Mouse (Mus musculus): ENCODE measurements around the gene Bckdha. TPM values are rescaled to one million over a fixed set of nuclear protein-coding genes. Genes with fewer than 3 reads are reported as not detected.

Gene Bckdha
- polyA plus RNA-seq, 2 experiments, result 17.3 to 20.1 TPM

DNA sequence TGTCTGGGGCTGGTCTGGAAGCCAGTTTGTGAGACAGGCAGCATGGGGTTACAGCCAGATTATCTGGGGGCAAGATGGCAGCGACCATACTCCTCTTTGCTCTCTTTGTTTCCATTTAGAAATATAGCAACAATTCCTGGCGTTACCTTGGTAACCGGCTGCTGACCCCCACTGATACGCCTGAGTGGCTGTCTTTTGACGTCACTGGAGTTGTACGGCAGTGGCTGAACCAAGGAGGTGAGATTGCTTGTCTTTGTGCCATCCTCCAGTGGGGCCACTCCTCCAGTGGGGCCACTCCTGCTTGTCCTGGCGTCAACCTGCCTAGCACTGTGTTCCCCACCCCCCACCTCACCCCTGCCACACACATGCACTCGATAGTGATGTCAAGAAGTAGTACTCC is 35.3 kb upstream of the Bckdha start:
- TF ChIP-seq EP300 (IDR thresholded peaks at IDR 0.05; ENCODE audit: low read depth) (no peak), CTCF (IDR thresholded peaks at IDR 0.05; ENCODE audit: low read depth) (no peak)
- WGBS (ENCODE audit: insufficient replicate concordance), result 72% methylated on average over 8 of the region's 8 CpGs

DNA sequence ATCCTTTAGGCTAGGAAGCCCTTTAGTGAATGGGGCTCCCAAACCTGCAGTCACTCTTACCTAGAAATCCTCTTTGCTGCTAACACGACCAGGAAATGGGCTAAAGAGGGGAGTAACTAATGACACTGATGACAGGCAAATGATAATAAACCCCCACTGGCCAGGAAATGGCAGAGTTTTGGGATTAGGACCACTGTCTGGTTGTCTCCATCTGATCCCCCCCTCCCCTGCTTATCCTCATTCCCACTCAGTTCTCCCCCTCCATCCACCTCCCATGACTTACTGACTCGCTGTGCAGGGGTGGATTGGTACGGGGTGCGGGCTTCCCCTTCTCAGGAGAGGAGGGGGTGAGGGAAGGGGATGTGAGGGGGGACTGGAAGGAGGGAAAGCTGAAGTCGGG is 31.3 kb upstream of the Bckdha start:
- peak overlapping the region; percentile 75 for H3K27ac ChIP-seq
- WGBS (ENCODE audit: insufficient replicate concordance), result 19% methylated on average over 5 of the region's 5 CpGs

More for the DNA sequence above, 35.3 kb upstream of the Bckdha start:
- H3K27ac ChIP-seq, result no peak overlapping the region
- no peak overlapping the region for H3K4me3 ChIP-seq (ENCODE audit: insufficient read depth in 1 of 2, low read depth in 2 of 2, low read length in 2 of 2)
- H3K4me2 ChIP-seq (ENCODE audit: low read depth), result no peak overlapping the region
- H3K36me3 ChIP-seq (replicated peaks; ENCODE audit: control insufficient read depth, insufficient read depth, low read depth), result peaks cover 22% of the 10 kb centered on the region
- ATAC-seq (ENCODE audit: insufficient read depth) (no peak), DNase-seq (ENCODE audit: low read depth in 3 of 3, low spot score in 3 of 3) (no peak)
- peaks cover 10 to 20% of the 10 kb centered on the region in 2 experiments for H3K4me1 ChIP-seq (replicated peaks; ENCODE audit: control insufficient read depth in 2 of 2, insufficient read depth in 2 of 2, low read length in 1 of 2)
- H3K9me3 ChIP-seq (ENCODE audit: control insufficient read depth, low read length), result no peaks in the 10 kb centered on the region
- no peak overlapping the region for H3K9ac ChIP-seq (replicated peaks)
- no peaks in the 10 kb centered on the region for H3K27me3 ChIP-seq (ENCODE audit: control insufficient read depth, insufficient read depth, low read length)

DNA sequence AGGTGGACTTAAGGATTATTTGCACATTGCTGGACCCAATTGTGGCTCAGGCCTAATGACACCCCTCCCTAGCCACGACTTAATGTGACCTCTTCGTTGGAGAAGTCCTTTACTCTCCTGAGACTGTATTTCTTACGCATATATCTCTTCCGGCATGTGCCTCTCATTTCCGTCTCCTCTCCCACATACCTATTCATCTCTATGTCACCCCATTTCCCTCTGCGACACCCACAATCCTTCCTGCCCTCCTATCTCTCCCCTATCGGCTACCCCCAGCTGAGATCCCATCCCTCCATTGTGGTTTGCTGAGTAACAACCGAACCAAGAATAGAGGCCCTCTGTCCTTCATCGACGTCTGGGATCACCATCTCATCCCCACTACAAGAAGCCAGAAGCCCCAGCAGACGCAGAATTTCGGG is 30.8 kb upstream of the Bckdha start:
- peaks cover 7% of the 10 kb centered on the region for H3K36me3 ChIP-seq (replicated peaks; ENCODE audit: control insufficient read depth, insufficient read depth, low read depth)
- H3K9me3 ChIP-seq (ENCODE audit: control insufficient read depth, low read length), result no peaks in the 10 kb centered on the region
- H3K27me3 ChIP-seq (ENCODE audit: control insufficient read depth, insufficient read depth, low read length), result no peaks in the 10 kb centered on the region
- peak overlapping the region; percentile 75 for H3K27ac ChIP-seq
- peak overlapping the region; percentile 81 for H3K9ac ChIP-seq (replicated peaks)
- peak overlapping the region; percentile 63 to 94 for H3K4me3 ChIP-seq (ENCODE audit: insufficient read depth in 1 of 2, low read depth in 2 of 2, low read length in 2 of 2)
- H3K4me1 ChIP-seq (replicated peaks; ENCODE audit: control insufficient read depth in 2 of 2, insufficient read depth in 2 of 2, low read length in 1 of 2), result peaks cover 19 to 31% of the 10 kb centered on the region in 2 experiments
- DNase-seq (ENCODE audit: low read depth in 3 of 3, low spot score in 3 of 3), result peak in 1 of 3 experiments; percentile 54
- TF ChIP-seq EP300 (IDR thresholded peaks at IDR 0.05; ENCODE audit: low read depth) (peak; percentile 22; the same call in 1 of the 2 replicates), CTCF (IDR thresholded peaks at IDR 0.05; ENCODE audit: low read depth) (no peak)
- ATAC-seq (ENCODE audit: insufficient read depth), result peak; percentile 42
- H3K4me2 ChIP-seq (ENCODE audit: low read depth), result peak overlapping the region; percentile 98
- WGBS (ENCODE audit: insufficient replicate concordance), result 2% methylated on average over 12 of the region's 12 CpGs

More for the DNA sequence above, 31.3 kb upstream of the Bckdha start:
- no peaks in the 10 kb centered on the region for H3K27me3 ChIP-seq (ENCODE audit: control insufficient read depth, insufficient read depth, low read length)
- peak overlapping the region; percentile 98 for H3K4me2 ChIP-seq (ENCODE audit: low read depth)
- TF ChIP-seq EP300 (IDR thresholded peaks at IDR 0.05; ENCODE audit: low read depth) (no peak), CTCF (IDR thresholded peaks at IDR 0.05; ENCODE audit: low read depth) (no peak)
- H3K9ac ChIP-seq (replicated peaks), result peak overlapping the region; percentile 81
- H3K4me1 ChIP-seq (replicated peaks; ENCODE audit: control insufficient read depth in 2 of 2, insufficient read depth in 2 of 2, low read length in 1 of 2), result peaks cover 19 to 28% of the 10 kb centered on the region in 2 experiments
- no peak for DNase-seq (ENCODE audit: low read depth in 3 of 3, low spot score in 3 of 3)
- ATAC-seq (ENCODE audit: insufficient read depth), result no peak
- H3K4me3 ChIP-seq (ENCODE audit: insufficient read depth in 1 of 2, low read depth in 2 of 2, low read length in 2 of 2), result peak overlapping the region; percentile 63 to 94
- H3K36me3 ChIP-seq (replicated peaks; ENCODE audit: control insufficient read depth, insufficient read depth, low read depth), result peaks cover 7% of the 10 kb centered on the region
- no peaks in the 10 kb centered on the region for H3K9me3 ChIP-seq (ENCODE audit: control insufficient read depth, low read length)

DNA sequence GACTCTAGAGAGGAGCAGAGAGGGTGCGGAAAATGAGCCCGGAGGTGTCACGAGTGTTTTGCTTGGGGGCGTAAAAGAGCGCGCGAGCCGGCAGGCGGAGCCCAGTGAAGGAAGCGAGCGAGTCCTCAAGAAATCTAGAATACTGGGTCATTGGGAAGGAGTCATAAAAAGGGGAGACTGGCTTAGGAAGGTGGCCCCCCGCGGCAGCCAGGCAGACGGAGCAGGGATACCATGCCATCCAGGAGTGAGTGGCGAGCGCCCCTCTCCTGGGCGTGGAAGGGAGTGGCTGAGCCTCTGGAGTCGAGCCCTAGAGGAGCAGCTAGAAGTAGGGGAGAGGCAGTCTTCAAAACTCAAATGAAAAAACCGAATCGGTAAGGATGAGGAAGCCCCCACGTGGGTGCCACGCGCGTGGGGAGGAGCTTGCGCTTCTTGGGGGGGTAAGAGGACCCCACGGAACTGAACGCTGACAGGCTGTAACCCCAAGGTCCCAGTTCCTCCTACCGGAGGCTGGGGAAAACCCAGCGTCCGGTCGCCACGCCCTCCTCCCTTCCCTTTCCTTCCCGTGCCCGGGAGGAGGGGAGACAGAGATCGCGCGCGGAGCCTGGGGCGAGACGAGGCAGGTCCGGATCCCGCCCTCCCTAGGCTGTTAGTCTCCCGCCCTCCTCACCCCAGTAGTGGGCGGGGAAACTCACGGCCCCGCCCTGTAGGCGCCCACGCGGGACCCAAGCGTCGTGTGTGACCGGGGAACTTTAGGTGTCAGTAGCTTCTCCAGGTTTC is 30.2 kb upstream of the Bckdha start:
- peak; percentile 72 to 89 (median 72) for DNase-seq (ENCODE audit: low read depth in 3 of 3, low spot score in 3 of 3)
- H3K4me2 ChIP-seq (ENCODE audit: low read depth), result peak overlapping the region; percentile 98
- TF ChIP-seq CTCF (IDR thresholded peaks at IDR 0.05; ENCODE audit: low read depth) (peak; percentile 37; the same call in 1 of the 2 replicates), EP300 (IDR thresholded peaks at IDR 0.05; ENCODE audit: low read depth) (no peak)
- peak overlapping the region; percentile 81 for H3K9ac ChIP-seq (replicated peaks)
- H3K9me3 ChIP-seq (ENCODE audit: control insufficient read depth, low read length), result no peaks in the 10 kb centered on the region
- H3K4me3 ChIP-seq (ENCODE audit: insufficient read depth in 1 of 2, low read depth in 2 of 2, low read length in 2 of 2), result peak overlapping the region; percentile 63 to 94
- under 1% methylated on average over 50 of the region's 52 CpGs for WGBS (ENCODE audit: insufficient replicate concordance)
- H3K36me3 ChIP-seq (replicated peaks; ENCODE audit: control insufficient read depth, insufficient read depth, low read depth), result peaks cover 7% of the 10 kb centered on the region
- peak; percentile 80 for ATAC-seq (ENCODE audit: insufficient read depth)
- no peaks in the 10 kb centered on the region for H3K27me3 ChIP-seq (ENCODE audit: control insufficient read depth, insufficient read depth, low read length)
- peak overlapping the region; percentile 75 for H3K27ac ChIP-seq
- peaks cover 21 to 35% of the 10 kb centered on the region in 2 experiments for H3K4me1 ChIP-seq (replicated peaks; ENCODE audit: control insufficient read depth in 2 of 2, insufficient read depth in 2 of 2, low read length in 1 of 2)

DNA sequence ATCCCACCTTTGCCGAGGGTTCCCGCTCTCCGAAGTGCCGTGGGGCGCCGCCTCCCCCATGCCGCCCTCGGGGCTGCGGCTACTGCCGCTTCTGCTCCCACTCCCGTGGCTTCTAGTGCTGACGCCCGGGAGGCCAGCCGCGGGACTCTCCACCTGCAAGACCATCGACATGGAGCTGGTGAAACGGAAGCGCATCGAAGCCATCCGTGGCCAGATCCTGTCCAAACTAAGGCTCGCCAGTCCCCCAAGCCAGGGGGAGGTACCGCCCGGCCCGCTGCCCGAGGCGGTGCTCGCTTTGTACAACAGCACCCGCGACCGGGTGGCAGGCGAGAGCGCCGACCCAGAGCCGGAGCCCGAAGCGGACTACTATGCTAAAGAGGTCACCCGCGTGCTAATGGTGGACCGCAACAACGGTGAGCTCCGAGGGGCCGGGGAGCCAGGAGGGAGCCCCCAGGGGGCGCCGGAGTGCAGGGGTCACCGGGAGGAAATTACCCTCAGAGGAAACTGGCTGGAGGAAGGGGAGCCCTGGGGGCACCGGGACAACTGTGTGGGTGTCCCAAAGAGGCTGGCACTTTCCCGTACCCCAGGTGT is 29.1 kb upstream of the Bckdha start:
- Histone ChIP-seq H3K9ac (replicated peaks) (peak overlapping the region; percentile 81), H3K4me3 (ENCODE audit: insufficient read depth in 1 of 2, low read depth in 2 of 2, low read length in 2 of 2) (peak overlapping the region; percentile 63 to 94), H3K27ac (peak overlapping the region; percentile 75), H3K4me1 (replicated peaks; ENCODE audit: control insufficient read depth in 2 of 2, insufficient read depth in 2 of 2, low read length in 1 of 2) (peaks cover 32 to 46% of the 10 kb centered on the region in 2 experiments), H3K36me3 (replicated peaks; ENCODE audit: control insufficient read depth, insufficient read depth, low read depth) (peaks cover 7% of the 10 kb centered on the region), H3K4me2 (ENCODE audit: low read depth) (peak overlapping the region; percentile 98), H3K27me3 (ENCODE audit: control insufficient read depth, insufficient read depth, low read length) (no peaks in the 10 kb centered on the region), H3K9me3 (ENCODE audit: control insufficient read depth, low read length) (no peaks in the 10 kb centered on the region)
- TF ChIP-seq EP300 (IDR thresholded peaks at IDR 0.05; ENCODE audit: low read depth) (no peak), CTCF (IDR thresholded peaks at IDR 0.05; ENCODE audit: low read depth) (peak; percentile 60)
- under 1% methylated on average over 47 of the region's 47 CpGs for WGBS (ENCODE audit: insufficient replicate concordance)
- ATAC-seq (ENCODE audit: insufficient read depth), result no peak
- DNase-seq (ENCODE audit: low read depth in 3 of 3, low spot score in 3 of 3), result no peak

Data from liver, embryonic 14.5 days (tissue).